Mouse (Mus musculus): ENCODE measurements around the gene Socs3. TPM values are rescaled to one million over a fixed set of nuclear protein-coding genes. Genes with fewer than 3 reads are reported as not detected.
A peak's percentile ranks its signal among the peaks of the same experiment; 100 is the strongest.

Gene Socs3
- polyA plus RNA-seq, 1 experiment from 2014 or later, result 11.7 TPM

- Histone ChIP-seq H3K36me3 (ENCODE audit: control insufficient read depth, insufficient read depth) (no peaks in the 10 kb centered on the region), H3K4me2 (ENCODE audit: low read length) (no peak overlapping the region), H3K27ac (ENCODE audit: low read length) (no peak overlapping the region), H3K4me3 (replicated peaks; ENCODE audit: low read length) (no peak overlapping the region), H3K9ac (replicated peaks; ENCODE audit: low read depth, low read length) (no peak overlapping the region), H3K4me1 (replicated peaks; ENCODE audit: control insufficient read depth, insufficient read depth, low read length) (peaks cover 24% of the 10 kb centered on the region), H3K27me3 (replicated peaks; ENCODE audit: control insufficient read depth, insufficient read depth, low read length) (no peaks in the 10 kb centered on the region), H3K9me3 (ENCODE audit: control insufficient read depth, low read length) (no peaks in the 10 kb centered on the region)
- ATAC-seq, result no peak
- WGBS, result 92% methylated on average over 4 of the region's 4 CpGs
These were observed 19.4 kb upstream of the Socs3 start for GRCm38 (mm10) chr11:117989241-117989640.

- no peak overlapping the region for H3K9ac ChIP-seq (replicated peaks; ENCODE audit: low read depth, low read length)
- peaks cover 20% of the 10 kb centered on the region for H3K4me1 ChIP-seq (replicated peaks; ENCODE audit: control insufficient read depth, insufficient read depth, low read length)
- no peaks in the 10 kb centered on the region for H3K9me3 ChIP-seq (ENCODE audit: control insufficient read depth, low read length)
- no peak overlapping the region for H3K27ac ChIP-seq (ENCODE audit: low read length)
- 63% methylated on average over 4 of the region's 4 CpGs for WGBS
- peak overlapping the region; percentile 92 for H3K4me2 ChIP-seq (ENCODE audit: low read length)
- H3K4me3 ChIP-seq (replicated peaks; ENCODE audit: low read length), result peak overlapping the region; percentile 98
- no peak for ATAC-seq
- no peaks in the 10 kb centered on the region for H3K27me3 ChIP-seq (replicated peaks; ENCODE audit: control insufficient read depth, insufficient read depth, low read length)
- no peaks in the 10 kb centered on the region for H3K36me3 ChIP-seq (ENCODE audit: control insufficient read depth, insufficient read depth)
These were observed 18.1 kb upstream of the Socs3 start for GRCm38 (mm10) chr11:117987968-117988367.

- ATAC-seq, result peak; percentile 80
These were observed 17.2 kb upstream of the Socs3 start for GRCm38 (mm10) chr11:117987032-117987451.

GRCm38 (mm10) chr11:117986126-117987031 lies 16.5 kb upstream of the Socs3 start, which contains the start of gene Pgs1:
Pgs1 (plus strand) TSS chr11:117986292.
- peak within 1 kb of the TSS; percentile 91 for H3K27ac ChIP-seq (ENCODE audit: low read length)
- H3K4me1 ChIP-seq (replicated peaks; ENCODE audit: control insufficient read depth, insufficient read depth, low read length), result peaks cover 20% of the 10 kb centered on the region
- H3K4me3 ChIP-seq (replicated peaks; ENCODE audit: low read length), result peak within 1 kb of the TSS; percentile 98
- no peaks in the 10 kb centered on the region for H3K36me3 ChIP-seq (ENCODE audit: control insufficient read depth, insufficient read depth)
- peak within 1 kb of the TSS; percentile 94 for H3K9ac ChIP-seq (replicated peaks; ENCODE audit: low read depth, low read length)
- H3K9me3 ChIP-seq (ENCODE audit: control insufficient read depth, low read length), result no peaks in the 10 kb centered on the region
- H3K4me2 ChIP-seq (ENCODE audit: low read length), result peak within 1 kb of the TSS; percentile 92
- peak; percentile 95 for ATAC-seq
- WGBS, result 6% methylated on average over 51 of the region's 51 CpGs
- no peaks in the 10 kb centered on the region for H3K27me3 ChIP-seq (replicated peaks; ENCODE audit: control insufficient read depth, insufficient read depth, low read length)

More at GRCm38 (mm10) chr11:117987032-117987451, 17.2 kb upstream of the Socs3 start:
- peaks cover 20% of the 10 kb centered on the region for H3K4me1 ChIP-seq (replicated peaks; ENCODE audit: control insufficient read depth, insufficient read depth, low read length)
- H3K36me3 ChIP-seq (ENCODE audit: control insufficient read depth, insufficient read depth), result no peaks in the 10 kb centered on the region
- peak overlapping the region; percentile 92 for H3K4me2 ChIP-seq (ENCODE audit: low read length)
- H3K9ac ChIP-seq (replicated peaks; ENCODE audit: low read depth, low read length), result peak overlapping the region; percentile 94
- under 1% methylated on average over 24 of the region's 32 CpGs for WGBS
- peak overlapping the region; percentile 91; the same call in 1 of the 2 replicates for H3K27ac ChIP-seq (ENCODE audit: low read length)
- H3K4me3 ChIP-seq (replicated peaks; ENCODE audit: low read length), result peak overlapping the region; percentile 98
- H3K9me3 ChIP-seq (ENCODE audit: control insufficient read depth, low read length), result no peaks in the 10 kb centered on the region
- H3K27me3 ChIP-seq (replicated peaks; ENCODE audit: control insufficient read depth, insufficient read depth, low read length), result no peaks in the 10 kb centered on the region

- ATAC-seq, result no peak
- H3K27me3 ChIP-seq (replicated peaks; ENCODE audit: control insufficient read depth, insufficient read depth, low read length), result no peaks in the 10 kb centered on the region
- no peaks in the 10 kb centered on the region for H3K9me3 ChIP-seq (ENCODE audit: control insufficient read depth, low read length)
- no peak overlapping the region for H3K27ac ChIP-seq (ENCODE audit: low read length)
- H3K4me1 ChIP-seq (replicated peaks; ENCODE audit: control insufficient read depth, insufficient read depth, low read length), result peaks cover 20% of the 10 kb centered on the region
- H3K36me3 ChIP-seq (ENCODE audit: control insufficient read depth, insufficient read depth), result no peaks in the 10 kb centered on the region
- no peak overlapping the region for H3K4me2 ChIP-seq (ENCODE audit: low read length)
- H3K9ac ChIP-seq (replicated peaks; ENCODE audit: low read depth, low read length), result no peak overlapping the region
- 74% methylated on average over 7 of the region's 7 CpGs for WGBS
- no peak overlapping the region for H3K4me3 ChIP-seq (replicated peaks; ENCODE audit: low read length)
These were observed 13.9 kb upstream of the Socs3 start for GRCm38 (mm10) chr11:117983770-117984169.

GRCm38 (mm10) chr11:117982426-117982825 lies 12.6 kb upstream of the Socs3 start:
- Histone ChIP-seq H3K36me3 (ENCODE audit: control insufficient read depth, insufficient read depth) (no peaks in the 10 kb centered on the region), H3K27ac (ENCODE audit: low read length) (no peak overlapping the region), H3K4me3 (replicated peaks; ENCODE audit: low read length) (no peak overlapping the region), H3K27me3 (replicated peaks; ENCODE audit: control insufficient read depth, insufficient read depth, low read length) (no peaks in the 10 kb centered on the region), H3K4me2 (ENCODE audit: low read length) (no peak overlapping the region), H3K4me1 (replicated peaks; ENCODE audit: control insufficient read depth, insufficient read depth, low read length) (peaks cover 9% of the 10 kb centered on the region), H3K9ac (replicated peaks; ENCODE audit: low read depth, low read length) (no peak overlapping the region), H3K9me3 (ENCODE audit: control insufficient read depth, low read length) (no peaks in the 10 kb centered on the region)
- 82% methylated on average over 5 of the region's 5 CpGs for WGBS
- no peak for ATAC-seq

GRCm38 (mm10) chr11:117979388-117979787 lies 9.5 kb upstream of the Socs3 start:
- no peaks in the 10 kb centered on the region for H3K27me3 ChIP-seq (replicated peaks; ENCODE audit: control insufficient read depth, insufficient read depth, low read length)
- no peaks in the 10 kb centered on the region for H3K9me3 ChIP-seq (ENCODE audit: control insufficient read depth, low read length)
- 75% methylated on average over 7 of the region's 7 CpGs for WGBS
- no peak for ATAC-seq
- no peak overlapping the region for H3K27ac ChIP-seq (ENCODE audit: low read length)
- H3K4me2 ChIP-seq (ENCODE audit: low read length), result no peak overlapping the region
- H3K4me1 ChIP-seq (replicated peaks; ENCODE audit: control insufficient read depth, insufficient read depth, low read length), result peaks cover 18% of the 10 kb centered on the region
- H3K9ac ChIP-seq (replicated peaks; ENCODE audit: low read depth, low read length), result no peak overlapping the region
- H3K36me3 ChIP-seq (ENCODE audit: control insufficient read depth, insufficient read depth), result no peaks in the 10 kb centered on the region
- no peak overlapping the region for H3K4me3 ChIP-seq (replicated peaks; ENCODE audit: low read length)

GRCm38 (mm10) chr11:117977694-117978360 lies 8.0 kb upstream of the Socs3 start:
- Histone ChIP-seq H3K4me2 (ENCODE audit: low read length) (no peak overlapping the region), H3K27me3 (replicated peaks; ENCODE audit: control insufficient read depth, insufficient read depth, low read length) (no peaks in the 10 kb centered on the region), H3K4me3 (replicated peaks; ENCODE audit: low read length) (no peak overlapping the region), H3K9me3 (ENCODE audit: control insufficient read depth, low read length) (no peaks in the 10 kb centered on the region), H3K4me1 (replicated peaks; ENCODE audit: control insufficient read depth, insufficient read depth, low read length) (peaks cover 18% of the 10 kb centered on the region), H3K9ac (replicated peaks; ENCODE audit: low read depth, low read length) (no peak overlapping the region), H3K27ac (ENCODE audit: low read length) (no peak overlapping the region), H3K36me3 (ENCODE audit: control insufficient read depth, insufficient read depth) (no peaks in the 10 kb centered on the region)
- WGBS, result 68% methylated on average over 4 of the region's 5 CpGs
- ATAC-seq, result no peak

GRCm38 (mm10) chr11:117976081-117976582 lies 6.3 kb upstream of the Socs3 start:
- Histone ChIP-seq H3K4me3 (replicated peaks; ENCODE audit: low read length) (no peak overlapping the region), H3K9me3 (ENCODE audit: control insufficient read depth, low read length) (no peaks in the 10 kb centered on the region), H3K27me3 (replicated peaks; ENCODE audit: control insufficient read depth, insufficient read depth, low read length) (no peaks in the 10 kb centered on the region), H3K4me2 (ENCODE audit: low read length) (no peak overlapping the region), H3K4me1 (replicated peaks; ENCODE audit: control insufficient read depth, insufficient read depth, low read length) (peaks cover 18% of the 10 kb centered on the region), H3K36me3 (ENCODE audit: control insufficient read depth, insufficient read depth) (no peaks in the 10 kb centered on the region), H3K27ac (ENCODE audit: low read length) (no peak overlapping the region), H3K9ac (replicated peaks; ENCODE audit: low read depth, low read length) (no peak overlapping the region)
- under 1% methylated on average over 8 of the region's 8 CpGs for WGBS
- peak; percentile 67; the same call in 1 of the 2 replicates for ATAC-seq

All from forebrain, embryonic 16.5 days (tissue).